ENCODE assay signal across 8 mouse cellular contexts in genomic region chr5:66069470-66070144, GRCm38 (mm10).
A peak's percentile ranks its signal among the peaks of the same experiment; 100 is the strongest.
DNase-seq lines count a peak whose midpoint lies in the region; ATAC-seq and TF ChIP-seq lines count a peak whose summit lies in the region.

No protein-coding gene starts in this region.

- no peak for TF ChIP-seq EP300 in stomach, postnatal 0 days (optimal IDR thresholded peaks at IDR 0.05)

- H3K4me1 ChIP-seq in forebrain, embryonic 10.5 days: peaks cover 15% of the 10 kb centered on the region
- peaks cover 9% of the 10 kb centered on the region for H3K4me1 ChIP-seq in hindbrain, embryonic 13.5 days (replicated peaks)
- peaks cover 12% of the 10 kb centered on the region; the same call in 1 of the 2 replicates for H3K4me1 ChIP-seq in midbrain, embryonic 15.5 days
- no peaks in the 10 kb centered on the region for H3K4me1 ChIP-seq in stomach, postnatal 0 days (replicated peaks; ENCODE audit: control insufficient read depth, insufficient read depth)

- ATAC-seq in hindbrain, embryonic 13.5 days (ENCODE audit: low FRiP score): 0 out of 2 replicates have a peak, but pooled peaks have one; percentile 28
- ATAC-seq in midbrain, embryonic 15.5 days (replicated peaks): peak; percentile 66; the same call in 1 of the 2 replicates
- ATAC-seq in stomach, postnatal 0 days (ENCODE audit: low FRiP score, low TSS enrichment): peak; percentile 88

- peak overlapping the region; percentile 57 for H3K4me3 ChIP-seq in forebrain, embryonic 10.5 days
- peak overlapping the region; percentile 35 for H3K4me3 ChIP-seq in hindbrain, embryonic 13.5 days
- peak overlapping the region; percentile 35 for H3K4me3 ChIP-seq in midbrain, embryonic 15.5 days
- H3K4me3 ChIP-seq in stomach, postnatal 0 days (ENCODE audit: low read depth, low read length): peak overlapping the region; percentile 42

- 0 out of 2 replicates have a peak overlapping the region, but pooled peaks have one; percentile 9 for H3K27ac ChIP-seq in forebrain, embryonic 10.5 days
- no peak overlapping the region for H3K27ac ChIP-seq in hindbrain, embryonic 13.5 days
- H3K27ac ChIP-seq in midbrain, embryonic 15.5 days: no peak overlapping the region
- H3K27ac ChIP-seq in stomach, postnatal 0 days (replicated peaks): peak overlapping the region; percentile 70

- DNase-seq in A20 (ENCODE audit: low read depth, low spot score) (peak; percentile 94), liver (peak; percentile 66)
- DNase-seq in Muller cell, postnatal 12 days (ENCODE audit: inconsistent ontology term): peak; percentile 80
- peak; percentile 36 for DNase-seq in forebrain, embryonic 10.5 days (ENCODE audit: extremely low spot score, low spot score)
- DNase-seq in stomach, postnatal 0 days (ENCODE audit: low spot score): peak; percentile 92
- no peak for DNase-seq in cerebellum, adult 11 months

- TF ChIP-seq CTCF in stomach, postnatal 0 days (IDR thresholded peaks at IDR 0.05; ENCODE audit: low read depth): 0 out of 2 replicates have a peak, but pooled peaks have one; percentile 6

- H3K4me2 ChIP-seq in hindbrain, embryonic 13.5 days: peak overlapping the region; percentile 61
- H3K4me2 ChIP-seq in midbrain, embryonic 15.5 days: peak overlapping the region; percentile 64
- H3K4me2 ChIP-seq in stomach, postnatal 0 days (replicated peaks; ENCODE audit: low read depth): peak overlapping the region; percentile 70

- H3K9ac ChIP-seq in hindbrain, embryonic 13.5 days: peak overlapping the region; percentile 46; the same call in 1 of the 2 replicates
- peak overlapping the region; percentile 40 for H3K9ac ChIP-seq in midbrain, embryonic 15.5 days
- H3K9ac ChIP-seq in stomach, postnatal 0 days (ENCODE audit: low read length): peak overlapping the region; percentile 41

- H3K9me3 ChIP-seq in forebrain, embryonic 10.5 days: no peaks in the 10 kb centered on the region
- H3K9me3 ChIP-seq in hindbrain, embryonic 13.5 days: no peaks in the 10 kb centered on the region
- H3K9me3 ChIP-seq in midbrain, embryonic 15.5 days: no peaks in the 10 kb centered on the region
- no peaks in the 10 kb centered on the region for H3K9me3 ChIP-seq in stomach, postnatal 0 days (ENCODE audit: control insufficient read depth, low read length)

- H3K36me3 ChIP-seq in forebrain, embryonic 10.5 days (replicated peaks): no peaks in the 10 kb centered on the region
- H3K36me3 ChIP-seq in hindbrain, embryonic 13.5 days: no peaks in the 10 kb centered on the region
- H3K36me3 ChIP-seq in midbrain, embryonic 15.5 days (replicated peaks): no peaks in the 10 kb centered on the region
- H3K36me3 ChIP-seq in stomach, postnatal 0 days (ENCODE audit: control insufficient read depth, insufficient read depth, low read length): no peaks in the 10 kb centered on the region

- WGBS in forebrain, embryonic 10.5 days: 4% methylated on average over 27 of the region's 27 CpGs
- WGBS in hindbrain, embryonic 13.5 days: 8% methylated on average over 27 of the region's 27 CpGs
- 3% methylated on average over 27 of the region's 27 CpGs for WGBS in midbrain, embryonic 15.5 days
- WGBS in stomach, postnatal 0 days: 3% methylated on average over 27 of the region's 27 CpGs

- H3K27me3 ChIP-seq in forebrain, embryonic 10.5 days (ENCODE audit: poor library complexity, severe bottlenecking): peaks cover 19% of the 10 kb centered on the region
- H3K27me3 ChIP-seq in hindbrain, embryonic 13.5 days: 0 out of 2 replicates have a peak, but pooled peaks cover 4% of the 10 kb centered on the region
- H3K27me3 ChIP-seq in midbrain, embryonic 15.5 days (replicated peaks): no peaks in the 10 kb centered on the region
- no peaks in the 10 kb centered on the region for H3K27me3 ChIP-seq in stomach, postnatal 0 days (ENCODE audit: control insufficient read depth, insufficient read depth, low read length)

Comparison
In these comparisons a context has a peak if more than half of its experiments do, and no peak if none do; other contexts are left out.
1. H3K27ac ChIP-seq: peak in forebrain, embryonic 10.5 days (single experiment) and stomach, postnatal 0 days (single experiment); none in hindbrain, embryonic 13.5 days (single experiment) and midbrain, embryonic 15.5 days (single experiment).
2. ATAC-seq: peak in every context shown above with its lines; median percentile 88 in stomach, postnatal 0 days; 66 in midbrain, embryonic 15.5 days; 28 in hindbrain, embryonic 13.5 days.
3. Peak in every context shown above with its lines, with median percentiles within 50 percentile points of each other: H3K4me3 ChIP-seq, H3K4me2 ChIP-seq and H3K9ac ChIP-seq.